Mouse (Mus musculus) heart, adult 2 months (tissue): ENCODE measurements around the gene Lzts2. TPM values are rescaled to one million over a fixed set of nuclear protein-coding genes. Genes with fewer than 3 reads are reported as not detected.
A peak's percentile ranks its signal among the peaks of the same experiment; 100 is the strongest.

Experiments used
- DNase-seq, 2 experiments: peaks; one replicate each; pipeline ENCODE4 v3.0.0; 2021
- H3K27ac ChIP-seq: fragments of 200-600 bp; 2 replicates; pipeline ENCODE4 v1.8.1; 2022
- H3K27me3 ChIP-seq: fragments of 200-500 bp; 2 replicates; pipeline ENCODE4 v1.6.1; 2012; ENCODE audit warnings: mild to moderate bottlenecking, low read length, inconsistent platforms, mixed read lengths; ENCODE audit not compliant: control insufficient read depth, insufficient read depth
- H3K36me3 ChIP-seq: fragments of 200-500 bp; 2 replicates; pipeline ENCODE4 v1.6.1; 2012; ENCODE audit warnings: low read length, inconsistent platforms; ENCODE audit not compliant: control insufficient read depth, insufficient read depth
- H3K4me1 ChIP-seq: fragments of 200-500 bp; 2 replicates; pipeline ENCODE4 v1.6.1; 2011; ENCODE audit warnings: low read length; ENCODE audit not compliant: control insufficient read depth, insufficient read depth
- H3K4me3 ChIP-seq: fragments of 200-600 bp; 2 replicates; pipeline ENCODE4 v1.8.1; 2022
- H3K79me2 ChIP-seq: fragments of 200-500 bp; replicated peaks from 2 replicates; pipeline ENCODE4 v1.6.1; 2012; ENCODE audit warnings: mild to moderate bottlenecking, inconsistent platforms, low read length, moderate library complexity, mixed read lengths; ENCODE audit not compliant: control insufficient read depth, insufficient read depth
- H3K9ac ChIP-seq: fragments of 200-500 bp; 2 replicates; pipeline ENCODE4 v1.6.1; 2012; ENCODE audit warnings: low read depth, mild to moderate bottlenecking, control low read depth, inconsistent platforms, low read length, mixed read lengths
- CTCF ChIP-seq: fragments of 200-600 bp; IDR thresholded peaks from 2 replicates; pipeline ENCODE4 v1.8.1; 2022; ENCODE audit warnings: antibody characterized with exemption, mild to moderate bottlenecking, moderate library complexity
- EP300 ChIP-seq: fragments of 200-500 bp; IDR thresholded peaks from 2 replicates; pipeline ENCODE4 v1.6.1; 2011; ENCODE audit warnings: low read depth, low read length, control low read depth; ENCODE audit not compliant: insufficient read depth
- POLR2A ChIP-seq: fragments of 200-500 bp; IDR thresholded peaks from 2 replicates; pipeline ENCODE4 v1.6.1; 2011; ENCODE audit warnings: mild to moderate bottlenecking, low read depth, low read length, control low read depth; ENCODE audit not compliant: insufficient read depth
- WGBS: fragments of 180-500 bp; shearing (Covaris S2); methylation state at CpG from one replicate; pipeline ENCODE4 v1.1.7; 2018; 5-methylcytosine and 5-hydroxymethylcytosine counted together
- intact Hi-C: fragments of 180-260 bp; cut with DNase I; formaldehyde crosslinking; loops from one replicate; pipeline ENCODE4 v1.15.1; 2025
- polyA plus RNA-seq: library from polyadenylated mRNA; depleted of rRNA; stranded (reverse); fragments of >200 nt; gene quantifications from 2 replicates; pipeline ENCODE4 v1.2.3, GENCODE M21; 2012
- total RNA-seq, 2 experiments: library from RNA; stranded (reverse); gene quantifications; 2 replicates each; pipeline ENCODE4 v1.2.3; 2021

The Lzts2 gene
- total and polyA plus RNA-seq, 3 experiments: 59.1 to 68.1 (median 61.6) TPM

DNA sequence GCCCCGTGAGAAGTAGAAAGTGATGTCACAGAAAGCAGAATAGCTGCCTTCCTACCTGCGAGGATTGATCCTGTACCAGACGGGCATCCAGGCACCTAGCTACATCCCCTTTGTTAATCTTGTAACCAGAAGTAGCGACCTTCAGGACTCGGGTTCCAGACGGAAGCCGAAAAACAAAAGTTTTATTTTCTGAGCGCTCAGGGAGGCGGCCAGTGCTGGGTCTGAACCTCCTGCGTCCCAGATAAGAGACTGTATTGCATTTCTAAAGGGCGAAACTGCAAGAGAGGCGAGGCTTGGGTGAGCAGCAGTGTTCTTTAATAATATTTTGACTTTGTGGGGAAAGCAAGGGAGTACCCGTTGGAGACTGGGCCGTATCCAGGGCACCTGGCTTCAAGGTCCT lies 44.6 kb downstream of the Lzts2 start:
- DNase-seq: no peak
- WGBS: 3% methylated on average over 14 of the region's 14 CpGs
- Histone ChIP-seq H3K4me1 (peaks cover 5% of the 10 kb centered on the region), H3K36me3 (no peaks in the 10 kb centered on the region; the same call in 1 of the 2 replicates), H3K27ac (peak overlapping the region; percentile 92), H3K4me3 (peak overlapping the region; percentile 71), H3K9ac (peak overlapping the region; percentile 37), H3K27me3 (no peaks in the 10 kb centered on the region), H3K79me2 (no peaks in the 10 kb centered on the region)
- intact Hi-C loops: loop anchor here (2.0 kb wide), 1 partner anchor 16 kb away; the partner anchor contains the start of gene Kazald1
- no peak for TF ChIP-seq POLR2A
- no peak for TF ChIP-seq EP300
- no peak for TF ChIP-seq CTCF

GRCm38 (mm10) chr19:45063565-45064292 lies 49.5 kb downstream of the Lzts2 start:
- DNase-seq: peak; percentile 46 to 63
- TF ChIP-seq EP300: no peak
- no peak for TF ChIP-seq POLR2A
- TF ChIP-seq CTCF: peak; percentile 77
- 46% methylated on average over 20 of the region's 20 CpGs for WGBS

DNA sequence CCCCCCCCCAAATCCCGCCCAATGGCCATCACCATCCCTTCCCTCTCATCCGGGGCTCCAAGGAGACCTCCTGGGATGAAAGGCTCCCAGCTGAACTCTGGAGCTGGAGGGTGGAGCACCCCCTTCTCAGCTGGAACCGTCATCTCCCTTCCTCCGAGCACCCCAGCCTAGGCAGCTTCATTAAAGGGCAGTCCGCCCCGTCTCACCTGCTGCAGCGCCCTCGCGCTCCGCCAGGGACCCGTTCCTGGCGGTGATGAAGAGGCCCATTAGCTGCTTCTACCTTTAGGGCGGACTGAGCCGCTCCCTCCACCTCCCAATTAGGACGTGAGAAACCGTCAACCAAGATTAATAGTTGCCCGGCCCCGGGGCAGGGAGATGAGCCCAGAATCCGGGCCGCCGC lies 51.0 kb downstream of the Lzts2 start:
- H3K36me3 ChIP-seq: no peaks in the 10 kb centered on the region
- H3K9ac ChIP-seq: no peak overlapping the region
- WGBS: 10% methylated on average over 21 of the region's 21 CpGs
- DNase-seq: no peak
- H3K27ac ChIP-seq: no peak overlapping the region
- H3K4me1 ChIP-seq: no peaks in the 10 kb centered on the region
- intact Hi-C loops: no loop called here
- no peak overlapping the region for H3K4me3 ChIP-seq
- H3K79me2 ChIP-seq: no peaks in the 10 kb centered on the region
- peaks cover 4% of the 10 kb centered on the region; the same call in 1 of the 2 replicates for H3K27me3 ChIP-seq
- TF ChIP-seq CTCF: no peak
- no peak for TF ChIP-seq POLR2A
- TF ChIP-seq EP300: no peak

More at GRCm38 (mm10) chr19:45063565-45064292, 49.5 kb downstream of the Lzts2 start:
- Histone ChIP-seq H3K79me2 (no peaks in the 10 kb centered on the region), H3K9ac (no peak overlapping the region), H3K4me1 (no peaks in the 10 kb centered on the region; the same call in 1 of the 2 replicates), H3K27ac (no peak overlapping the region), H3K36me3 (no peaks in the 10 kb centered on the region), H3K27me3 (peaks cover 4% of the 10 kb centered on the region; the same call in 1 of the 2 replicates), H3K4me3 (no peak overlapping the region)
- intact Hi-C loops: no loop called here

DNA sequence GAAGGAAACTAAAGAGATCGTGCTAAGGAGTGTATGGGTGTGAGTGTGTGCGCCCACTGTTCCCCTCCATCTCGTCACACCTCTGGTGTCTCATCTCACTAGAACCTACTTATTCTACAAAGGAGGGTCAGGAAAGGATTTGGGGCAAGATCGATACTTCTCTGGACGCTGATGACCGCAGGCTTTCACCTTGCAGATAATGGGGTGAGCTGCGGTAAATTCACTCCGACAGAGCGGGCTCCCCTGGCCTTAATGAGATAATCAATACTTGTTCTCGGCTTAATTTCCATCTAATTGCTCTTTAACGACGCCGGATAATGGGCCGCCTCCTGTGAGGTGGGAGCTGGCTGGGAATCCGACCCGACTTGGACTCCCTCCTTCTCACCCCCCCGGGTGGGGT lies 53.0 kb downstream of the Lzts2 start:
- H3K4me3 ChIP-seq: no peak overlapping the region
- no peak for DNase-seq
- peaks cover 4% of the 10 kb centered on the region; the same call in 1 of the 2 replicates for H3K27me3 ChIP-seq
- no peaks in the 10 kb centered on the region for H3K36me3 ChIP-seq
- H3K9ac ChIP-seq: no peak overlapping the region
- no peaks in the 10 kb centered on the region for H3K79me2 ChIP-seq
- intact Hi-C loops: no loop called here
- 41% methylated on average over 17 of the region's 17 CpGs for WGBS
- TF ChIP-seq POLR2A: no peak
- TF ChIP-seq EP300: no peak
- TF ChIP-seq CTCF: no peak
- H3K4me1 ChIP-seq: no peaks in the 10 kb centered on the region
- no peak overlapping the region for H3K27ac ChIP-seq

- H3K4me1 ChIP-seq: no peaks in the 10 kb centered on the region
- no peaks in the 10 kb centered on the region for H3K36me3 ChIP-seq
- peaks cover 4% of the 10 kb centered on the region; the same call in 1 of the 2 replicates for H3K27me3 ChIP-seq
- no peak overlapping the region for H3K9ac ChIP-seq
- no peak for DNase-seq
- H3K4me3 ChIP-seq: no peak overlapping the region
- intact Hi-C loops: no loop called here
- no peak overlapping the region for H3K27ac ChIP-seq
- H3K79me2 ChIP-seq: no peaks in the 10 kb centered on the region
- 71% methylated on average over 7 of the region's 7 CpGs for WGBS
- TF ChIP-seq POLR2A: no peak
- no peak for TF ChIP-seq CTCF
- TF ChIP-seq EP300: no peak
Measured at GRCm38 (mm10) chr19:45067758-45068510, 53.7 kb downstream of the Lzts2 start.
